In genomic region chr13:95777237-95777636, GRCm38 (mm10) we compare ENCODE assay signal across 8 mouse cellular contexts.
A peak's percentile ranks its signal among the peaks of the same experiment; 100 is the strongest.
DNase-seq lines count a peak whose midpoint lies in the region; ATAC-seq and TF ChIP-seq lines count a peak whose summit lies in the region.

No protein-coding gene starts in this region.

- DNase-seq in heart, postnatal 10 days, result peak; percentile 40 to 46
- no peak for DNase-seq in heart, adult 8-10 months (ENCODE audit: low spot score)
- DNase-seq in G1E (ENCODE audit: low spot score), result peak; percentile 13
- DNase-seq in cerebellum, adult 8-10 months, result peak; percentile 7
- peak; percentile 58 for DNase-seq in gastrocnemius, postnatal 10 days
- DNase-seq in kidney, postnatal 4 days, result peak; percentile 82 to 87
- DNase-seq in testis, postnatal 10 days (ENCODE audit: low spot score), result peak; percentile 74

- H3K9me3 ChIP-seq in G1E (replicated peaks), result no peaks in the 10 kb centered on the region

- intact Hi-C loops in heart, postnatal 10 days (cut with DNase I), result loop anchor here (2.0 to 5.0 kb wide), 2 partner anchors 115 to 174 kb away; partner anchors contain the start of gene Iqgap2

- no peak for TF ChIP-seq CTCF in G1E (IDR thresholded peaks at IDR 0.05; ENCODE audit: low read depth, low read length)

- H3K36me3 ChIP-seq in G1E (replicated peaks), result no peaks in the 10 kb centered on the region

- H3K27me3 ChIP-seq in G1E (ENCODE audit: insufficient read depth, low read length), result peaks cover 19% of the 10 kb centered on the region

- no peak overlapping the region for H3K4me3 ChIP-seq in G1E (ENCODE audit: low read depth, low read length)

- H3K4me1 ChIP-seq in G1E (ENCODE audit: insufficient read depth, low read depth, low read length), result no peaks in the 10 kb centered on the region

- ATAC-seq in G1E (ENCODE audit: extremely low read depth, insufficient number of reproducible peaks, low FRiP score, poor library complexity, severe bottlenecking), result no peak
- peak; percentile 78 for ATAC-seq in megakaryocyte progenitor cell, adult 5-6 weeks (replicated peaks; ENCODE audit: poor library complexity)
